Mouse (Mus musculus): Measurements from ENCODE around the gene Cpm. TPM values are rescaled to one million over a fixed set of nuclear protein-coding genes. Genes with fewer than 3 reads are reported as not detected.

The Cpm gene
- polyA plus RNA-seq, 1 experiment from 2014 or later: 4.6 TPM

- H3K36me3 ChIP-seq (ENCODE audit: control insufficient read depth, insufficient read depth): peaks cover 13% of the 10 kb centered on the region
- no peaks in the 10 kb centered on the region for H3K9me3 ChIP-seq (ENCODE audit: control insufficient read depth, low read length)
- no peak overlapping the region for H3K4me3 ChIP-seq (replicated peaks; ENCODE audit: low read length)
- 91% methylated on average over 13 of the region's 13 CpGs for WGBS
- H3K27ac ChIP-seq (ENCODE audit: low read length): no peak overlapping the region
- no peak overlapping the region for H3K9ac ChIP-seq (replicated peaks; ENCODE audit: low read depth, low read length)
- no peaks in the 10 kb centered on the region for H3K4me1 ChIP-seq (replicated peaks; ENCODE audit: control insufficient read depth, insufficient read depth, low read length)
- ATAC-seq: no peak
- no peaks in the 10 kb centered on the region for H3K27me3 ChIP-seq (replicated peaks; ENCODE audit: control insufficient read depth, insufficient read depth, low read length)
- H3K4me2 ChIP-seq (ENCODE audit: low read length): no peak overlapping the region
Measured at GRCm38 (mm10) chr10:117685849-117686591, 56.7 kb downstream of the Cpm start.

- no peak for ATAC-seq
- H3K4me1 ChIP-seq (replicated peaks; ENCODE audit: control insufficient read depth, insufficient read depth, low read length): no peaks in the 10 kb centered on the region
- H3K9me3 ChIP-seq (ENCODE audit: control insufficient read depth, low read length): no peaks in the 10 kb centered on the region
- no peak overlapping the region for H3K4me3 ChIP-seq (replicated peaks; ENCODE audit: low read length)
- no peak overlapping the region for H3K4me2 ChIP-seq (ENCODE audit: low read length)
- H3K27me3 ChIP-seq (replicated peaks; ENCODE audit: control insufficient read depth, insufficient read depth, low read length): no peaks in the 10 kb centered on the region
- no peak overlapping the region for H3K27ac ChIP-seq (ENCODE audit: low read length)
- H3K9ac ChIP-seq (replicated peaks; ENCODE audit: low read depth, low read length): no peak overlapping the region
- H3K36me3 ChIP-seq (ENCODE audit: control insufficient read depth, insufficient read depth): peaks cover 17% of the 10 kb centered on the region
- 89% methylated on average over 3 of the region's 3 CpGs for WGBS
Measured at GRCm38 (mm10) chr10:117687018-117687417, 57.7 kb downstream of the Cpm start.

- H3K9ac ChIP-seq (replicated peaks; ENCODE audit: low read depth, low read length): no peak overlapping the region
- no peak for ATAC-seq
- H3K36me3 ChIP-seq (ENCODE audit: control insufficient read depth, insufficient read depth): peaks cover 23% of the 10 kb centered on the region
- WGBS: 92% methylated on average over 7 of the region's 7 CpGs
- no peak overlapping the region for H3K4me2 ChIP-seq (ENCODE audit: low read length)
- H3K9me3 ChIP-seq (ENCODE audit: control insufficient read depth, low read length): no peaks in the 10 kb centered on the region
- no peak overlapping the region for H3K27ac ChIP-seq (ENCODE audit: low read length)
- no peaks in the 10 kb centered on the region for H3K27me3 ChIP-seq (replicated peaks; ENCODE audit: control insufficient read depth, insufficient read depth, low read length)
- H3K4me1 ChIP-seq (replicated peaks; ENCODE audit: control insufficient read depth, insufficient read depth, low read length): no peaks in the 10 kb centered on the region
- H3K4me3 ChIP-seq (replicated peaks; ENCODE audit: low read length): no peak overlapping the region
Measured at GRCm38 (mm10) chr10:117687577-117687976, 58.3 kb downstream of the Cpm start.

GRCm38 (mm10) chr10:117688204-117689151, 59.2 kb downstream of the Cpm start:
- no peaks in the 10 kb centered on the region for H3K27me3 ChIP-seq (replicated peaks; ENCODE audit: control insufficient read depth, insufficient read depth, low read length)
- peaks cover 28% of the 10 kb centered on the region for H3K36me3 ChIP-seq (ENCODE audit: control insufficient read depth, insufficient read depth)
- no peak overlapping the region for H3K27ac ChIP-seq (ENCODE audit: low read length)
- no peaks in the 10 kb centered on the region for H3K9me3 ChIP-seq (ENCODE audit: control insufficient read depth, low read length)
- no peak overlapping the region for H3K9ac ChIP-seq (replicated peaks; ENCODE audit: low read depth, low read length)
- WGBS: 86% methylated on average over 13 of the region's 13 CpGs
- H3K4me1 ChIP-seq (replicated peaks; ENCODE audit: control insufficient read depth, insufficient read depth, low read length): no peaks in the 10 kb centered on the region
- no peak overlapping the region for H3K4me2 ChIP-seq (ENCODE audit: low read length)
- H3K4me3 ChIP-seq (replicated peaks; ENCODE audit: low read length): no peak overlapping the region
- peak; percentile 67; the same call in 1 of the 2 replicates for ATAC-seq

- Histone ChIP-seq H3K4me2 (ENCODE audit: low read length) (no peak overlapping the region), H3K9me3 (ENCODE audit: control insufficient read depth, low read length) (no peaks in the 10 kb centered on the region), H3K9ac (replicated peaks; ENCODE audit: low read depth, low read length) (no peak overlapping the region), H3K27me3 (replicated peaks; ENCODE audit: control insufficient read depth, insufficient read depth, low read length) (no peaks in the 10 kb centered on the region), H3K4me1 (replicated peaks; ENCODE audit: control insufficient read depth, insufficient read depth, low read length) (no peaks in the 10 kb centered on the region), H3K4me3 (replicated peaks; ENCODE audit: low read length) (no peak overlapping the region), H3K27ac (ENCODE audit: low read length) (no peak overlapping the region), H3K36me3 (ENCODE audit: control insufficient read depth, insufficient read depth) (peaks cover 31% of the 10 kb centered on the region)
- 97% methylated on average over 11 of the region's 11 CpGs for WGBS
- no peak for ATAC-seq
Measured at GRCm38 (mm10) chr10:117689297-117690100, 60.2 kb downstream of the Cpm start.

- no peak overlapping the region for H3K27ac ChIP-seq (ENCODE audit: low read length)
- H3K36me3 ChIP-seq (ENCODE audit: control insufficient read depth, insufficient read depth): peaks cover 36% of the 10 kb centered on the region
- H3K4me3 ChIP-seq (replicated peaks; ENCODE audit: low read length): no peak overlapping the region
- H3K4me2 ChIP-seq (ENCODE audit: low read length): no peak overlapping the region
- WGBS: 91% methylated on average over 2 of the region's 2 CpGs
- no peaks in the 10 kb centered on the region for H3K27me3 ChIP-seq (replicated peaks; ENCODE audit: control insufficient read depth, insufficient read depth, low read length)
- no peaks in the 10 kb centered on the region for H3K9me3 ChIP-seq (ENCODE audit: control insufficient read depth, low read length)
- no peak for ATAC-seq
- H3K9ac ChIP-seq (replicated peaks; ENCODE audit: low read depth, low read length): no peak overlapping the region
- no peaks in the 10 kb centered on the region for H3K4me1 ChIP-seq (replicated peaks; ENCODE audit: control insufficient read depth, insufficient read depth, low read length)
Measured at GRCm38 (mm10) chr10:117690101-117690352, 60.7 kb downstream of the Cpm start.

GRCm38 (mm10) chr10:117690770-117691296, 61.5 kb downstream of the Cpm start:
- ATAC-seq: no peak
- 93% methylated on average over 3 of the region's 3 CpGs for WGBS

GRCm38 (mm10) chr10:117691389-117691968, 62.2 kb downstream of the Cpm start:
- H3K4me2 ChIP-seq (ENCODE audit: low read length): no peak overlapping the region
- no peaks in the 10 kb centered on the region for H3K27me3 ChIP-seq (replicated peaks; ENCODE audit: control insufficient read depth, insufficient read depth, low read length)
- H3K27ac ChIP-seq (ENCODE audit: low read length): no peak overlapping the region
- no peak for ATAC-seq
- 96% methylated on average over 10 of the region's 10 CpGs for WGBS
- no peaks in the 10 kb centered on the region for H3K9me3 ChIP-seq (ENCODE audit: control insufficient read depth, low read length)
- no peak overlapping the region for H3K9ac ChIP-seq (replicated peaks; ENCODE audit: low read depth, low read length)
- H3K4me3 ChIP-seq (replicated peaks; ENCODE audit: low read length): no peak overlapping the region
- H3K36me3 ChIP-seq (ENCODE audit: control insufficient read depth, insufficient read depth): peaks cover 49% of the 10 kb centered on the region
- no peaks in the 10 kb centered on the region for H3K4me1 ChIP-seq (replicated peaks; ENCODE audit: control insufficient read depth, insufficient read depth, low read length)

More at GRCm38 (mm10) chr10:117690770-117691296, 61.5 kb downstream of the Cpm start:
- Histone ChIP-seq H3K9ac (replicated peaks; ENCODE audit: low read depth, low read length) (no peak overlapping the region), H3K27ac (ENCODE audit: low read length) (no peak overlapping the region), H3K9me3 (ENCODE audit: control insufficient read depth, low read length) (no peaks in the 10 kb centered on the region), H3K36me3 (ENCODE audit: control insufficient read depth, insufficient read depth) (peaks cover 43% of the 10 kb centered on the region), H3K4me3 (replicated peaks; ENCODE audit: low read length) (no peak overlapping the region), H3K4me2 (ENCODE audit: low read length) (no peak overlapping the region), H3K4me1 (replicated peaks; ENCODE audit: control insufficient read depth, insufficient read depth, low read length) (no peaks in the 10 kb centered on the region), H3K27me3 (replicated peaks; ENCODE audit: control insufficient read depth, insufficient read depth, low read length) (no peaks in the 10 kb centered on the region)
